Mouse (Mus musculus) thymus, postnatal 4 days (tissue): ENCODE measurements around the gene Sult2a5.

Experiments
- DNase-seq: peaks from one replicate; pipeline ENCODE4 v3.0.0; 2021

Sult2a5 gene

GRCm38 (mm10) chr7:13623667-13624066 is at the start of gene Sult2a5:
TSS of gene Sult2a5 (plus strand) at chr7:13623967.
- no peak for DNase-seq
